Mouse (Mus musculus) pancreas, adult 10 weeks (tissue): Measurements from ENCODE around the gene Olfr862. TPM values are rescaled to one million over a fixed set of nuclear protein-coding genes. Genes with fewer than 3 reads are reported as not detected.

Experiments used
- polyA plus RNA-seq: library from polyadenylated mRNA; stranded (reverse); fragments of 350-450 nt; fragmentation: Illumina TruSeq; extraction: RNeasy Lipid Tissue Mini Kit (QIAGEN cat#74804); gene quantifications from one replicate; pipeline ENCODE4 v1.2.3, GENCODE M21; 2015; ENCODE audit warnings: low read depth, low replicate concordance; ENCODE audit not compliant: insufficient read depth

Gene Olfr862
- polyA plus RNA-seq = not detected

DNA sequence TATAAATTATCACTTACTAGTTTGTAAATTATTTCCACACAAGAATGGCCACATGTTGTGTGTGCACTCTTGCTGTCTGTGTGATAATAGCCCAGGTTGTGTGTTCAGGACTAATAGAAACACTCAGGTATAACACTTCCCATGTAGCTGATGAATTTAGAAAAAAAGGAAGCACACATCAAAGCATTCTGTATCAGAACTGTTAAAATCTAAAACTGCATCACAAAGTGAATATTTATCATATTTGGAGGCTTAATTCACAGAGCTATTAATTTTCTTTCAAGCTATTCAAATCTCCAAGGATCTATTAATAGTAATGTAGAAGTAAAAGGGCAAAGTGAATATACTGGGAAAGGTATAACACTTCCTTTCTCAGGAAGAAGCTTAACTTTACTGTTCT is at the start of gene Olfr862:
Gene Olfr862, minus strand, starts transcription at position 101 of the 400 bp plus-strand sequence.

DNA sequence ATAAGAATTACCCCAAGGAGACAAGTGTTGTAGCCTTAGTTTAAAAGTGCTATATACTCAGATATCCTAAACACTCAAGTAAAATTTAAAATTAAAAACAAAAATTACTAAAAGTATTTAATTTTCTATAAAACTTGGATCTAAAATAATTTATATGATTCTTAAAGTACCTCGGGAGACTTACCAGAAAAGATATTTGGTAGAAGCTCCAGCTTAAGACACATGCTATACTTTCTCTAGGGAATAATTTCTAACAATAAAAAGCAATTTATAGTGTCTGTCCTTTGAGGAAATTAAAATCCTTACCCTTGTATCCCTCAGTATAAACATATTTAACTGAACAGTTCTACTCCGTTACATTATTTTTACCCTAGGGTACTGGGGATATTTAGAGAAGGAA is 28.8 kb upstream of the Olfr862 start, which contains the start of gene Olfr77:
Gene Olfr77, plus strand, starts transcription at position 301 of the 400 bp plus-strand sequence.

DNA sequence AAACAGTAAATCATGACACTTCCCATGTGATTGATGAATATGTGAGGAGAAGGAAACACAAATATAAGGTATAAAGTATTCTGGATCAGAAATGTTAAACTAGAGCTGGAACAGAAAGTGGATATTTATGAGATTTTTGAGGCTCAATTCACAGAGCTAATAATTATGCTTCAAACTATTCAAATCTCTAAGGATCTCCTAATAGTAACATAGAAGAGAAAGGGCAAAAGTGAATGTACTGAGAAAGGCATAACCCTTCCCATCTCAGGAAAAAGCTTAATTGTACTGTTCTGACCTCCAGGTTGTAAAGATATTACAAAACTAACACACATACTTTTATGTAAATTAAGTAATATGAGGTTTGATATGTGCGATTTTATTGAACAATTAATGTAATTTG is 38.2 kb downstream of the Olfr862 start, which contains the start of gene Olfr860:
Gene Olfr860, minus strand, starts transcription at position 101 of the 400 bp plus-strand sequence.

Other genes starting within 250 kb of the Olfr862 start
- not detected for gene Olfr857, start 178.6 kb downstream of the Olfr862 start, polyA plus RNA-seq
- gene Olfr58, start 107.7 kb downstream of the Olfr862 start, polyA plus RNA-seq = not detected
- not detected for gene Olfr859, start 83.1 kb downstream of the Olfr862 start, polyA plus RNA-seq
- gene Olfr860, start 38.3 kb downstream of the Olfr862 start, polyA plus RNA-seq = not detected
- gene Olfr77, start 28.9 kb upstream of the Olfr862 start, polyA plus RNA-seq = not detected
- gene Olfr866, start 140.0 kb upstream of the Olfr862 start, polyA plus RNA-seq = not detected
- not detected for gene Olfr867, start 169.6 kb upstream of the Olfr862 start, polyA plus RNA-seq
- not detected for gene Olfr868, start 210.6 kb upstream of the Olfr862 start, polyA plus RNA-seq
- not detected for gene Olfr869, start 241.0 kb upstream of the Olfr862 start, polyA plus RNA-seq